Mouse (Mus musculus): ENCODE results near the gene Olfr193. TPM values are rescaled to one million over a fixed set of nuclear protein-coding genes. Genes with fewer than 3 reads are reported as not detected.

The Olfr193 gene
- polyA plus RNA-seq (2017; shearing (Covaris generic)): not detected

GRCm38 (mm10) chr16:59111781-59112180, at the start of gene Olfr193:
TSS of gene Olfr193 (minus strand) at chr16:59111881.

DNA sequence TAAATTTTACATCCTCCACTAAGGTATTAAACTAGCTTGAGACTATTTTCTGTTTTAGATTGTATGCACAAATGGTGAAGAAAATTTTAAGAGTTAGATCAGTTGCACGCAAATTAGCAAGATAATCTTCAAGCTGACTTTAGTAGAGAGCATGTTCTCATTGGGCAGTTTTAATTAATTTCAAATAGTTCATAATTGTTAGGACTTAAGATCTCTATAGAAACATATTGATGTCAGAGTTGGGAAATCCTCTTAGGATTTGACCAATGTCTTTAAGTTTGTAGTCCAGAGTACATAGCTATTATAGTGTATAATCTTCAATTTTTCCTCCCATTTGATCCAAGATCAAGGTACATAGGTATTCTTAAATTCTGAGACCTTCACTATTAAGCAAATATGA, 35.1 kb upstream of the Olfr193 start, which contains the start of gene Olfr195:
Gene Olfr195 (plus strand): TSS at position 301 of the 400 bp plus-strand sequence.

DNA sequence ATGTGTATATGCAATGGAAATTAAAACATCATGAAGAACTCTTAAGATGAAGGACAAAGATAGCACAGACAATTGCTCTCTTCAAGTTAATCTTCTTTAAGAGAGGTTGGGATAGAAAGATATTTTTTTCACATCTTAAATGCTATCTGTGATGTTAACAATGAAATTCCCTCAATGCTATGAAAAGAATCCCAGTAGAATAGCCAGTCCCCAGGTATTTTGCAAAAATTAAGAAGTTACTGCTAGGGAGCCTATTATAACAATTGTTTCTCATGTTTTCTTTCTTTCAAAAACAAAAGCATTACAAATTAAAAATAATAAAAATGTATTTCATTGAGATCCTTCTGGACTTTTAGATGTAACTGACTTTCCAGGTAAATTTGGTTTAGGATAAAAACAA, 9.3 kb upstream of the Olfr193 start, which contains the start of gene Olfr194:
Gene Olfr194 (minus strand): TSS at position 101 of the 400 bp plus-strand sequence.

DNA sequence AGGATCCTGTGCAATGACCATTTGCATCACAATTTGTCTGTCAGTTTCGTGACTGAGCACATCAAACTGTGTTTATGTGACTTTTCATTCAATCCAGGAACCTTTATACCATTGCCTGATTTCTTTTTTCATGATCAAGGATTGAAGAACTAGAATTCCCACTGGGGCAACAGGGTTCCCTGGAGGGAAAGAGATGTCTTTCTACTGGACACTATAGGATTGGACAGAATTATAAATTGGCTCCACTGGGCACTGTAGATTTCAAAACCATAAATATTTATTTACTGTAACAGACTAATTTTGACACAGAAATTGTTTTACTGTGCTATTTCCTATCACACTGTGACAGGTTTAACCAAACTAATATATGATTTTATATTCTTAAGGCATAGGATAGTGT, 22.0 kb downstream of the Olfr193 start, which contains the start of gene Olfr191:
Gene Olfr191 (minus strand): TSS at position 101 of the 400 bp plus-strand sequence.

GRCm38 (mm10) chr16:59077905-59078304, 33.8 kb downstream of the Olfr193 start, which contains the start of gene Olfr190:
TSS of gene Olfr190 (minus strand) at chr16:59078005.

Other genes with a start within 250 kb of the Olfr193 start
- gene Olfr177, start 237.1 kb downstream of the Olfr193 start, polyA plus RNA-seq (2017; shearing (Covaris generic)): not detected
- not detected for gene Olfr178, start 219.8 kb downstream of the Olfr193 start, polyA plus RNA-seq (2017; shearing (Covaris generic))
- gene Olfr181, start 183.1 kb downstream of the Olfr193 start, polyA plus RNA-seq (2017; shearing (Covaris generic)): under 1 TPM in 1 of 2 experiments, not detected in 1; 0.08 TPM
- gene Olfr180, start 182.5 kb downstream of the Olfr193 start, polyA plus RNA-seq (2017; shearing (Covaris generic)): not detected
- gene Olfr183, start 116.5 kb downstream of the Olfr193 start, polyA plus RNA-seq (2017; shearing (Covaris generic)): not detected
- gene Olfr186, start 81.6 kb downstream of the Olfr193 start, polyA plus RNA-seq (2017; shearing (Covaris generic)): not detected
- under 1 TPM in 1 of 2 experiments, not detected in 1; 0.47 TPM for gene Olfr187, start 72.1 kb downstream of the Olfr193 start, polyA plus RNA-seq (2017; shearing (Covaris generic))
- not detected for gene Olfr190, start 33.9 kb downstream of the Olfr193 start, polyA plus RNA-seq (2017; shearing (Covaris generic))
- not detected for gene Olfr191, start 22.1 kb downstream of the Olfr193 start, polyA plus RNA-seq (2017; shearing (Covaris generic))
- under 1 TPM in 1 of 2 experiments, not detected in 1; 0.08 TPM for gene Olfr194, start 9.2 kb upstream of the Olfr193 start, polyA plus RNA-seq (2017; shearing (Covaris generic))
- gene Olfr195, start 35.2 kb upstream of the Olfr193 start, polyA plus RNA-seq (2017; shearing (Covaris generic)): not detected
- gene Olfr196, start 58.6 kb upstream of the Olfr193 start, polyA plus RNA-seq (2017; shearing (Covaris generic)): not detected
- not detected for gene Olfr198, start 91.7 kb upstream of the Olfr193 start, polyA plus RNA-seq (2017; shearing (Covaris generic))
- gene Olfr199, start 107.9 kb upstream of the Olfr193 start, polyA plus RNA-seq (2017; shearing (Covaris generic)): not detected
- not detected for gene Olfr201, start 160.8 kb upstream of the Olfr193 start, polyA plus RNA-seq (2017; shearing (Covaris generic))
- not detected for gene Olfr202, start 174.9 kb upstream of the Olfr193 start, polyA plus RNA-seq (2017; shearing (Covaris generic))
- not detected for gene Olfr203, start 187.0 kb upstream of the Olfr193 start, polyA plus RNA-seq (2017; shearing (Covaris generic))
- under 1 TPM in 1 of 2 experiments, not detected in 1; 0.04 TPM for gene Olfr204, start 206.4 kb upstream of the Olfr193 start, polyA plus RNA-seq (2017; shearing (Covaris generic))
- not detected for gene Olfr205, start 219.3 kb upstream of the Olfr193 start, polyA plus RNA-seq (2017; shearing (Covaris generic))
- gene Olfr206, start 237.4 kb upstream of the Olfr193 start, polyA plus RNA-seq (2017; shearing (Covaris generic)): not detected

Measured in activated CD4-positive, CD25-positive, alpha-beta regulatory T cell (primary cell).